Mouse (Mus musculus) CH12.LX (cell line): ENCODE data around the gene Adam12.

Experiments used
- CHD2 ChIP-seq: IDR thresholded peaks from 2 replicates; pipeline ENCODE4 v1.6.1; 2011; ENCODE audit warnings: low read length, improper control_type of control experiment
- CTCF ChIP-seq, 2 experiments: IDR thresholded peaks in 1 of 2; conservative IDR thresholded peaks in 1 of 2; 2 replicates each; pipeline ENCODE4 v1.5.1; 2011 to 2012; ENCODE audit warnings: low read depth in 2 of 2, low read length in 2 of 2, improper control_type of control experiment in 1 of 2, inconsistent platforms in 1 of 2, mild to moderate bottlenecking in 1 of 2, moderate library complexity in 1 of 2
- EP300 ChIP-seq: IDR thresholded peaks from 2 replicates; pipeline ENCODE4 v1.6.1; 2011; ENCODE audit warnings: low read length, improper control_type of control experiment
- MAFK ChIP-seq: IDR thresholded peaks from 2 replicates; pipeline ENCODE4 v1.6.1; 2011; ENCODE audit warnings: low read length, improper control_type of control experiment; ENCODE audit not compliant: insufficient replicate concordance
- MXI1 ChIP-seq: IDR thresholded peaks from 2 replicates; pipeline ENCODE4 v1.6.1; 2011; ENCODE audit warnings: mild to moderate bottlenecking, low read depth, low read length, improper control_type of control experiment
- RCOR1 ChIP-seq: conservative IDR thresholded peaks from 2 replicates; pipeline ENCODE4 v1.6.1; 2012; ENCODE audit warnings: low read depth, mild to moderate bottlenecking, inconsistent platforms, low read length, improper control_type of control experiment
- SMC3 ChIP-seq: IDR thresholded peaks from 2 replicates; pipeline ENCODE4 v1.6.1; 2011; ENCODE audit warnings: low read depth, low read length, improper control_type of control experiment
- TCF12 ChIP-seq: IDR thresholded peaks from 2 replicates; pipeline ENCODE4 v1.6.1; 2014; ENCODE audit warnings: low read depth, mild to moderate bottlenecking, inconsistent platforms, low read length, improper control_type of control experiment
- ZKSCAN1 ChIP-seq: IDR thresholded peaks from 2 replicates; pipeline ENCODE4 v1.6.1; 2012; ENCODE audit warnings: low read depth, inconsistent platforms, low read length, improper control_type of control experiment, borderline replicate concordance

DNA sequence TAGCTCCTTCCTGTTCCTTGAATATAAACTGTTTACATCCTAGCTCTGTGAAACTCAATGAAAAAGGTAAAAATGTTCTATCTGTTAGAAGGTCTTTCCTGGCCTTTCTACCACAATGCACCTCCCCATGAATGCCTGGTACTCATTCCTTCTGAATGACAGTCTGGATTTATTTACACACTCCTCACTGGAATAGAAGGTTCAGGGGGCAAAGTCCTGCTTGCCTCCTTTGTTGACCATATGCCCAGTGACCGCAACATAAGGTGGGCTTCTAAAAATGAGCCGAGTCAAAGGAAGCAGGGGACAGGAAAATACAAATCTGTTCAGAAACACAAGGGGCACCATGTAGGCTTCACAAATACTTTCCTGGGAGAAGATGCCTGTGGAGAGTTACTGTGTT lies 62.2 kb downstream of the Adam12 start:
- TF ChIP-seq MAFK = no peak
- TF ChIP-seq CTCF (conservative IDR thresholded peaks at IDR 0.05 in 1 of 2, IDR thresholded peaks at IDR 0.05 in 1 of 2; ENCODE audit: low read depth in 2 of 2, low read length in 2 of 2) = no peak
- TF ChIP-seq EP300 = no peak
- TF ChIP-seq RCOR1 = no peak
- TF ChIP-seq TCF12 = no peak
- no peak for TF ChIP-seq CHD2
- no peak for TF ChIP-seq MXI1
- no peak for TF ChIP-seq ZKSCAN1
- TF ChIP-seq SMC3 = no peak
